Mouse (Mus musculus): Measurements from ENCODE around the gene Mmel1.

The Mmel1 gene

DNA sequence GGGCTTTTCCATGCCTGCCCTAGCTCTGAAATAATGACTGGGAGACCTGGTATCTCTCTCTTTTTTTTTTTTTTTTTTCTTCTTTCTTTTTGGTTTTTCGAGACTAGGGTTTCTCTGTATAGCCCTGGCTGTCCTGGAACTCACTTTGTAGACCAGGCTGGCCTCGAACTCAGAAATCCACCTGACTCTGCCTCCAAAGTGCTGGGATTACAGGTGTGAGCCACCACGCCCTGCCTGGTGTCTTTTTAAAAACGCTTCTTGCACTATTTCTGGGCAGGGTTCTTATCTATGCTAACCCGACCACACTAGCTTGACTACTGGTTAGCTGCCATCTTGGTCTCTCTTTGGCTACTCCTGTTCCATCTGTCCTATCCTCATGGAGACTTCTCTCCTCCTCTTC, 39.1 kb downstream of the Mmel1 start:
- no peak for DNase-seq

DNA sequence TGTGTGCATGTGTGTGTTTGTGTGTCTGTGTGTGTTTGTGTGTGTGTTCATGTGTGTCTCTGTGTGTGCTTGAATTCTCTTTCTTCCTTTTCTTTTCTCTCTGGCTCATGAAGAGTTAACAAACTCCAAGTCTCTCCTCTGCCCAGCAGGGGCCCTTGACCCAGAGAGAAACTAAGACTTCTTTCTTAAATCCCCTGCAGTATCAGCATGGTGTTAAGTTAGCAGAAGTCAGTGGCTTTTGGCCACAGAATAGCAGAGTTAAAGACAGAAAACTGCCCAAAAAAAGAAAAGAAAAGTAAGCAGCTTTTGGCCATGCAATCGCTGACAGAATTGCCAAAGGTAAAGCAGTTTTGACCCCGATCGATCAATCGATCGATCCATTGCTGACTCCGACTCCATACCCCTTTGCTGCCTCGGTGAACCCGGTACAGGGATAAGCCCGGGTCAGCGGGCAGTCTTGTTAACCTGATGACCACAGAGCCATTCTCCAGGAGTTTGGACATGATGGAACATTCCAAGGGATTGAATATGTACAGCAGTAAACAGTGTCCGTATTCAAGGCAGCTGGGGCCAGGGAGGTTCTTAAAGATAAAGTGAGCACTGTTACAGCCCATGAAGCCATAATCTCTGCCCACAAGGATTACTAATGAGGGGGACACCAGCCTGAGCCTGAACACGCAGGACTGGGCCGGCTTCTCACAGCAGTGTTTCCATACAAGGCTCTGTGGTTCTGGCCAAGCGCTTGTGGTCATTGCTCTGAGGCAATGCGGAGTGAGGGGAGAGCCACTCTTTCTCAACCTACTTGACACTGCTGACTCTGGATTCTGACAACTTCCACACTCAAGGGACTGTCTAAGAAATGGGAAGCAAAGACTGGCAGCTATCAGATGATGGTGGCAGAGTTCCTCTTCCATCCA, 41.5 kb downstream of the Mmel1 start:
- DNase-seq: no peak

DNA sequence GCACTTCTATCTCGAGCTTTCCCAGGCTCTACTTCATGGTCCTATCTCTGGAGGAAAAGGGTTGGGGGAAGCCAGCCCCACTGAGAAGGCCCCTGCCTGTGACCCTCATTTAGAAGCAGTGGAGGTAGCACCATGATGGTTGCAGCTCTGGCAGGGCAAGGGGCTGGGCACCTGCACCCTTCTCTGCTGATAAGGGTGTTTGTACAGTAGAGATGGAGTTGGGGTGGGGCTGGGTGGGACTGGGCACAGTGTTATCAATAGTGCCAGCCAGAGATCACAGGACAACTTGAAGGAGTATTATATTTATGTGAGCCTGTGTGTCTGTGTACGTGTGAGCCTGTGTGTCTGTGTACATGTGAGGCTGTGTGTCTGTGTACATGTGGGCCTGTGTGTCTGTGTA, 42.3 kb downstream of the Mmel1 start:
- no peak for DNase-seq

DNA sequence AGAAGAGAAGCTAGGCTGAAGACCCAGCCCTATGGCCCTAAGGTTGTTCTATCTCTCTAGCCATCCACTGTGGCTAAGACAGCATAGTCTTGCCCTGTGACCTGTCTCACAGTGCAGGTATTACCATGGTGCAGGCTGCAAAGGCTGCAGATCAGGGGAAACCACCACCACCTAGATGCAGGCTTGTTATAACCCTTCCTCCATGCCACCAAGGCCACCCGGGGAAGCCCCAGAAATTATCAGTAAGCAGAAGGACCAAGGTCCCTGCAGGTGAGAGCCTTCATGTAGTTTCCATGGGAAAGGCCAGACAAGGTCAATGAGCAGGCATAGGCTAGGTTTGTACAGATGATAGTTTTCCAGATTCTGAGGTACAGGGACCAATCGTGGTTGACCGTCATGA, 44.5 kb downstream of the Mmel1 start:
- no peak for DNase-seq

DNA sequence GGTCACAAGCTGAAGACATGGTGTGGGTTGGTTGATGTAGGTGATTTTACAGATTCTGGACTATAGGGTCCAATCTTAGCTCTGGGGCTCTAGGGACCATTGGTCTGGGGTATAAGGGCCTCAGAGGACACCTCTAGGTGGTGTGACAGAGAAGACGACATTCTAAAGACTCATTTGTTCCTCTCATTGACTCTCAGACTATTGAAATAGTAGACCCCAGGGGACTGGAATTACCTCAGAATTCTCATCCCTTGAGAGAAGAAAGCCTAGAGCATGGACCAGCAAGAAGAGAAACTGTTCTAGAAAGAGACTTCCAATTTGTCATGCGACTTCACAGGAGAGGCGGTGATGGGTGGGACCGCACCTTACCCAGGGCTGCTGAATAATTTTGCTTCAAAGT, 44.9 kb downstream of the Mmel1 start:
- DNase-seq: no peak

DNA sequence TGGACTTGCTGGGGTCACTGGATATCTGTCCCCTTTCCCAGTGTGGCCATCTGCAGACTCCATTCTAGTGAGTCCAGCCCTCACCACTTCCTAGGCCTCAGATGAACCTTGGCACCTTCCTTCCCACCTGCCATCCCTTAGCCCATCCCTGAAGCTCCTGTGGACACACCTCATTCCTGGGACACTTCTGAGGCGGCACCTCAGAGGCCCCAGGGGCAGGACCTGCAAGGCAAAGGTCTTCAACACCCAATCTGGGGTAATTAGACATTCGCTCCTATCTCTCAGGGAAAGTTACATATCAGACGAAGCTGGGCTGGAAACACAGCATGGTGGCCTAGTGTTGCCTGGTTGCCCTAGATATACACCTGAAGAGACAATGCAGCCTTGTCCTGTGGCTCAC, 45.3 kb downstream of the Mmel1 start:
- DNase-seq: no peak

DNA sequence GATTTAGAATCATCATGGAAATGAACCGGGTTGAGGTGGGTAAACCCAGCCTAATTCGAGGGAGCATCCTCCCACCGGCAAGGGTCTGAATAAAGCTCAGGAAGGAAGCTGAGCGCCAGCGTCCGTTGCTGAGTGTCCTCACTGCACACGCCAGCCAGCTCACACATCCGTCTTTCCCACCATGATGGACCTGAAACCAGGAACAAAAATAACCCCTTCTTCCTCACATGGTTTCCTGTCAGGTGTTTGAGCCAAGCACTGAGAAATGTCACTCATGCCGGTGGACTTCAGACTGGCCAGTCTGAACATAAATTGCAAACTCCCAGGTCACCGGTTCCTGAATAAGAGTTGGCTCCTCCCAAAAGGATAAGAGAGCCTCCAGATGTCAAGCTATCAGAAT, 45.9 kb downstream of the Mmel1 start:
- DNase-seq: no peak

DNA sequence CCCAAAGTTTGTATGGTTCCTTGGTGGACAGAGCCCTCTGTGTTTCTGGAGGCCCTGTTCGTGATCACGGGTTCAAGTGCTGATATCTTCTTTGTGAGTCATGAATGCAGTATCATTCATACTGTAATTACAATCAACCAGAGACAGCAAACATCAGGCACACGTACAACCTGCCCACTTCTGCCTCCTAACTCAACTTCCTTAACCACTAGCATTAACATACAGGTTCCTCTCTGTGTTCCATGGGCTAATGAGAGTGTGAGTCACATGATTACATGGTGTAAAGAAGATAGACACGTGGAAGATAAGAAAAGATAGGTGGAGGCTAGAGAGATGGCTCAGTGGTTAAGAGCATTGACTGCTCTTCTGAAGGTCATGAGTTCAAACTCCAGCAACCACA, 47.3 kb downstream of the Mmel1 start:
- DNase-seq: no peak

DNA sequence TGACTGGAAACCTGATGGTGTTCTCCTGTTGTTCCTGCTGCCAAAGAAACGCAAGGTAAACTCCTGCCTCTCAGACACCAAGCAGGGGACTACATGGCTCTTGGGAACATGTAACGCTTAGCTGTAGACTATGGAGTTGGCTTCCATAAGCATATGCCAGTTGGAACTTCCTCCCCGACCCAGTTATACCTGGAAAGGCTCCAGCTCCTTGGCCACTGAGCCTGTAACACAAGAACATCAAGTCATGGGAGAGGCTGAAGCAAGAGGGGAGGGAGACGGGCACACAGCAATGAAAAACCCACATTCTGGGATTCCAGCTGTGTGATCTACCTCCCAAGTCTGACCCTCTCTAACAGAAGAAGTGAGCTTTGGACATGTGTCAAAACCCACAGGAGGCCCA, 52.9 kb downstream of the Mmel1 start:
- peak; percentile 67 for DNase-seq

DNA sequence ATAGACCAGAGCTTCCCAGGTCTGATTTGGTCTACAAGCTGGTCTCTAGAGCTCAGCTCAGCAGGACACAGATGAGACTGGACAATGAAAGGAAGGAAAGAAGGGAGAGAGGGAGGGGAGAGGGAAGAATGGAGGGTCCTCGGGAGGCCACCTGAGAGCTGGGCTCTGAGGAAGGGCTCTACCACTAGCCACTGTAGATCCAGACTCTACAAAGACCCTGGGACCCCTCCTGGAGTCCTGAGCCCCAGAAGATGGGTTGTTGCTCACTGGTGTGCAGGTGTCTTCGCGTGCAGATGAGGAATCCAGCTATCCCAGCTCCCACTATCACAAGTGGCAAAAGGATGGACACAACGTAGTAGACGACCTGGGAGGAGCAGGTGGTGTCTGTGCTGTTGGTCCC, 53.5 kb downstream of the Mmel1 start:
- no peak for DNase-seq

DNA sequence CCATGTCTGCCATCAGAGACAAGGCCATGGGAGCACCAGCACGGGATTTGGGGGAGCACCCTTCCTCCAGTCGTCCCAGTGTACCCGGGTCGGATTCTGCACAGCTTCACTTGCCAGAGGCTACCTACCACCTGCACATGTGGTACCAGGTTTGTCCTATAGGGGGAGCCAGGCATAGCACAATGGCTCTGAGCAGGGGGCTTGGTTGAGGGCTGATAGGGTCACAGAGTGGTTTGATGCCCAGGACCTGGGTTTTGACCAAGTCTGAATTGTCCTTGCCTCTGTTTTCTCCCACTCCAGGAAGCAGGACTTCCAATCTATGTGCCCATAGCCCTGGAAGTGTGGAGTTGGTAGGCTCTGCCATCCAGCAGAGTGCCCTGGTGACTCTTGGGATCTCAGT, 56.0 kb downstream of the Mmel1 start:
- no peak for DNase-seq

DNA sequence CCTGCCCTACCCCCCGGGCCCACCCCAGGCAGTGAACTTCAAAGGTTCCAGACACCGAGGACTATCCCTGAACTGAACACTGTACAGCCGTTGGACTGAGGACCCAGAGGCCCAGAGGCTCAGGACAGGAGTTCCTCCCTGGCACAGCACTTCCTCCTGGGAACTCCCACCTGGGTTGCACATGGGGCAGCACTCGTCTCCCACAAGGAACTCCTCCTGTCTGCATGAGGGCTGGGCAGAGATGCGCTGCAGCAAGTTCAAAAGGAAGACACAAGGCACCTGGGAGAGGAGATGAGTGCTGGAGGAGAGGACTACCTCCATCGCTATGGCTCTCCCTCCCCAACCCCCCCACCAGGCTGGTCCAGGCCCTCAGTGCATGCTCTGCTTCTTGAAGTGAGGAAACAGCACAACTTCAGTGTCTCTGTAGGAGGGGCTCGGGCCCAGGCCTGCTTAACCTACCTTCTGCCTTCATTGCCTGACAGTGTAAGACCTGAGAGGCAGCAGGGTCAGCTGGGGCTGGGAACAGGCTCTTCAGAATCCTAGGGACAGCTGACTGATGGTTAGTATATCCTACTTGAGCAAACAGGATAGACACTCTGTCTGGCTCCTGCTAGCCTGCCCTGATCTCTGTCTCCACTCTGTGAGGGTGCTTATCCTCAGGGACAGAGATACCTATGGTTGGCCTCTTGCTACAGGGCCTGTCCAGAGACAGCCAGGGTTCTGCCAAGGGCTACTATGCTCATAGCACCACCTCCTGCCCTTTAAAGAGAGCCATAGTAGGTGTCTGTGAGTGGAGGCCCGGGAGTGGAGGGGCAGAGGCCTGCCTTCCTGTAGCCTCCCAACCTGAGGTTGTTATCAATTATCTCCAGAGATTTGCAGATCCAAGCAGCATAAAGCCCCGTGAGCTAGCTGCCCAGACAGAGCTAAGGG, 57.8 kb downstream of the Mmel1 start:
- no peak for DNase-seq

DNA sequence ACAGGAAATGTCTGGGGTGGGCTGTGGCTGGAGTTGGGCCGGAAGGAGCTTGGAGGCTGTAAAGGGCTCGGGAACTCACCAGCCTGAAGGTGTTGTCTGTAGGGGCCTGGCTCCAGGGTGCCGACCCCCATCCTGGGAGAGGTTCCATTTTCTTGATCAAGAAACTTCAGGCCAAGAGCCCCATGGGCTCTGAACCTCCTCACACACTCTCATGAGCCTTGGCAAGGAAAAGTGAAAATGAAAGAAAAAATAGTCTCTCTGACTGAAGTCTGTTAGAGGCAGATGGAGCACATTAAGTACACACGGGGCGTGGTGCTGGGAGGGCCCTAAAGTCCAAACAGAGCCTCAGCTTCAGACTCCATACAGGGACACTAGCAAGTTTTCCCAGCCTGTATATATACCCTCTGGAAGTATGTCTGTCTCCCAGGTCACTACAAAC, 58.5 kb downstream of the Mmel1 start:
- no peak for DNase-seq

DNA sequence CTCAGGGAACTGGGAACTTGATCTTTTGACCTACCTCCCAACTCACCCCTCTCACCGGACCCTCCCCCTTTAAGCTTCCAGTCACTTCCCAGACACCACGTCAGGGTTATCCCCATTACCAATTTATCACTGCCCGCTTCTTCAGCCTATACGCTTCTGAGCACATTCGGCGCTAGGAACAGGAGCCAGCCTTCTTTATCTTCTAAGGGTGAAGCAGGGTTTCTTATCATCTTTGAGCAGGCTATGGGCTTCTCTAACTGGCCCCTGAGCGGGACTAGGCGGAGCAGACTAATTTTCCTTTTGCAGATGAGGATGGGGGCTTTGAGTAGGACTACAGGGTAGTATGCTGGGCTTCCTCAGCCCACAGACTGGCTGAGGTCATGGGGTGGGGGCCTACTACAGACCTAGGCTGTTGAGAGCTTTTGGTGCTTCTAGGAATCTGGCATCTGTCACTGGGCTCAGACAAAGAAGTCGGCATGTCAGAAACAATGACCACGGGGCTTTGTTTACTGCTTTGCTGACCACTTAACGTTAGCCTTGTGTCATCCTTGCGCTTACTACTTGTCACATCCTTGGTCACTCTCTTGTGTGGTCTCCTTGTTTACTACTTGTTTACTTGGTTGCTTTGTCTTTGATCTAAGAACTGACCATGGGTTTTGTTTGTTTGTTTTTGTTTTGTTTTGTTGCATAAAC, 59.2 kb downstream of the Mmel1 start, which contains the start of gene Tnfrsf14:
TSS of gene Tnfrsf14 (minus strand) at position 169 of the 693 bp plus-strand sequence.
- DNase-seq: no peak

DNA sequence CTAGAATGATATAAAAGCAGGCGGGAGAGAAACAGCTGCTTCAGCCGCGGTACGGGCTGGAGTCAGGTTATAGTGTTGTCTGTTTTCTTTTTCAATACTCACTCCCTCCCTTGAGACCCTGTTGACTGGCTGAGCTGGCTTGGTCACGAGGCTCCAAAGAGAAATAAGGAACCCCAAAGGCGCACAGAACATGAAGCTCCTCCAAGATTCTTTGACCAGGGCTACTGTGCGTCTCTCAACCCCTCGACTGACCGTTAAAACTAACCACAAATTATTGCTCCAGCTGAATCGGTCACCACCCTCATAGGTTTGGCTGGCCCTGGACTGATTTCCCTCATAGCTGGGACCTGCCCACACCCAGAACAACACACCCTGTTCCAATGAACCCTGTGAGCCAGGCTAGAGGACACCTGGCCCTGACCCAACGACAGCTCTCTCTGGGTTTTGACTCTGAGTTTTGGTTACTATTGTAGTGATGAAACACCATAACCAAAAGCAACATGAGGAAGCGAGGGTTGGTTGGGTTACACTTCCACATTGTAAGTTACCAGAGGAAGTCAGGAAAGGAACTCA, 59.8 kb downstream of the Mmel1 start:
- DNase-seq: no peak

DNA sequence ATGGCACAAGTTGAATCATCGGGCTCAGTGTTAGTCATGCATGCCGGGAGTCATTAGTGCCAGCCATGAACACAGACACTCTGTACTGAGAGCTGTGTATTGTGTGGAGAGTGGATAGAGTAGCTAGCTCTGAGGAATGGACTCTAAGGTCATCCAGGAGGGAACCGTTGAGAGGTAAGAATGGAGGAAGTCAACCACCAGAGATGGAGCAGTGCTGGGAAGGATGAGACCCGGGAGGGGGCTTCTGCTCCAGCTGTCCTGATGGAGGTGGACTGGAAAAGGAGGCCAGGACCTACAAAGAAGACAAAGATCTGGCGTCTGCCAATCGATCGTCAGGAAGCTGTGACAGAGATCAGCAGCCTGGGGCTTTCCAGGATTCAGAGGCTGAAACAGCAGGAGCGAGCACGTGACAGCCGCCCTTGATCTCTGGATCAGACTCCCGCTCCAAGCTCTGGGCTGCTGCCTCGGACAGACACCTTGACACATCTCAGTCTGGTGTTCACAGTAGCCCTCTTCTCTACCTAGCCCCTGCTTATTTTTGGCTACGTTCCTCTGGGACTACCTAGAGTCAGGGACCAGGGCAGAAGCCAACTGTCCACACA, 64.0 kb downstream of the Mmel1 start:
- no peak for DNase-seq

DNA sequence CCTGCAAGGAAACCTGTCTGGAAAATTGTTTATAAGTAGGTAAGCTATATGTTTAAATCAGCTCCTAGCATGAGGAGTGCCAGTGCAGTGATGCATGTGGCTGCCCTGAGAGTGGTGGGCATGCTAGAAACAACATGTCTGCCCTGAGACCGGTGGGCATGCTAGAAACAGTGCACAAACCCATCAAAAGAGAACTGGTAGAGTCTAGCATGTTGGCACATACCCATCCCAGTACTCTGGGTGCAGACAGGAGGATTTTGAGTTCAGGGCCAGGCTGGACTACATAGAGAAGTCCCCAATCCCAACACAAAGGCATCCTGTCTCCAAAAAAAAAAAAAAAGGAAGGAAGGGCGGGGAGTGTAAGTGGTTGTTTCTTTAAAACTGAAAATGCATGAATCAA, 65.4 kb downstream of the Mmel1 start:
- DNase-seq: no peak

DNA sequence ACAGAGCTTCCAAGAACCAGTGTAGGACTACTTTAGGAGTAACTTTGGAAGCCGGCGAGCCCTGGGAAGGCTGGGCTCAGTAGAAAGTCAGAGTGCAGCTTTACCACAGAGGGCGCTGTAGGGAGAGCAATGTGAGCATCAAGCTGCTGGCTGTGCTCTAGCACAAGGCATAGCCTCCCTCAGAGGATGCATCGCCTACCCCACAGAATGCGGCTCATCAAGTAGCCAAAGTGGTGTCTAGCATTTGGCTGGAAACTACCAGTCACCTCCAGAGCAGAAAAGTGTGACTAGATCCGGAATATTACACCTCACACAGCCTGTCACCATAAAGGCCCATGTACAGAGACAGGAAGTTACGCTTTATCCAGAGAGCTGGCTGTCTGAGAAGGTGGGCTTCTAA, 66.4 kb downstream of the Mmel1 start:
- no peak for DNase-seq

DNA sequence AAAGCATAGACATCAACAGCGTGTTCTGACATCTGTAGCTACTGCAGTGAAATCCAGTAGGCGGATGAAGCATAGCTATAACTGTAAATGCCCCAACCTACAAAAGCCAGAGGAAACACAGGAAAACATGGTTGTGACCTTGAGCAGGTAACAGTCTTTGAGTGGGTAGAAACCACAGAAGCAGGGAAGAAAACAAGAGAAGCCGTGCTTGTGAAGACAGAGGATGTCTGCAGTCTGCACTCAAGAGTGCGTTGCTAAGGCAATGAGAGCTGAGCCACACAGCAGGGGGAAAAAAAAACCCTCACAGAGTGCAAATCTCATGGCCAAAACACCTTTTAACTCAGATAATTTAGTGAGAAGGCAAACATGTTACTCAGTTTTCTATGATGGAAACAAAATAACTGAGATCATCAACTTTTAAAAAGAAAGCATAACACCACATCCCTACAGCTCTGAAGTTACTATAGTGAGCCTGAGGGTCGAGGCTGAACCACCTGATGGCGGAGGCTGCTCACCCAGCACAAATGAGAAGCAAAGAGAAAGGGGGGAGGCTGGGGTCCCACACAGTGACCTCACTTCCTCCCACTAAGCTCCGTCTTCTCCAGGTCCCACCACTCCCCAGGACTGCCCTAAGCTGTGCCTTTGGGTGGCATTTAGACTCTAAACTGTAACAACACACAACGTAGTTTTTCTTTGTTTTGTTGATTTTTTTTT, 67.3 kb downstream of the Mmel1 start:
- no peak for DNase-seq

DNA sequence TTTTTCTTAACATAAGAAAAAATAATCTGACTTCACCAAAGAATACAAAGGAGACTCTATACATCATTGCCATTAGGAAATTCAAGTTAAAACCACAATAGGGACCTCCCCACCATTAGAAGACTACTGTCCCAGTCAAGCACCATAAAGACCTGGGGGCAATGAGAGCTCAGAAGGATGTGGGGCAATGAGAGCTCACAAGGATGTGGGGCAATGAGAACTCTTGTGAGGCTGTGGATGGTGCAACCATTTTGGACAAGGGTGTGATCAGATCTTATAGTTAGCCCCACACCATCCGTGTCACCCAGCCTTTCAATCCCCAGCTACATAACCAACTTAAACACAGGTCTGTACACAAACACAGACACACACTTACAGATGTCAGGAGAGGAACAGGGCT, 68.4 kb downstream of the Mmel1 start:
- DNase-seq: no peak

DNA sequence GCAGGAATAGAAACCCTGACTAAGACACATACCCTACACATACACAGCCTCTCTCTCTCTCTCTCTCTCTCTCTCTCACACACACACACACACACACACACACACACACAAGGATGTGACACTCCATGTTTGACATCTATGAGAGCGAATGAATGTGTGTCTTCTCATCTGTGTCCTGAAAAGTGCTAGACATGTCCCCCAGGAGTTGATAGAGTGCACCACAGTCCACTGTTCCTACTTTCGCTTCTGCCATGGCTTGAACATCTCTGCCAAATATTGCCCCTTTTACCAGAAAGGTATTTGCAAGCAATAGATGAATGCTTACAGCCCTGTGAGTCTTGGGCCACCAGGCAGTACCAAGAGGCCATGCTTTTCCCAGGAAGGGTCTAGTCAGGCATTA, 70.8 kb downstream of the Mmel1 start:
- DNase-seq: no peak

DNA sequence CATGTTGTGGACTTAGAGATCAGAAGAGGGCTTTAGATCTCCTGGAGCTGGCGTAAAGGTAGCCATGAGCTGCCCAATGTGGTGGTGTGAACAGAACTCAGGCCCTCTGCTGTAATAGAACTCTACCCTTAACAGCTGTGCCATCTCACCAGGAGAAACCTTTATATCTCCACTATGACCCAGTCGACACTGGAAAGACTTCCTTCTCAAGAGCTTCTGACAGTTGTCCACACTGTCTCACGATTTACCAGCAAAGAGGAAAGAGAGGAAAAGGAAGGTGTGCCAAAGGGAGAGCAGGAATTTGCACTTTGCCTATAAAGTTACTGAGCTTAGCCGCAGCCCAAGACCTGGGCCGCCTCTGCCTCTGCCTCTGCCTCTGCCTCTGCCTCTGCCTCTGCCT, 72.4 kb downstream of the Mmel1 start:
- DNase-seq: no peak
